Mouse (Mus musculus) hematopoietic stem cell, adult 5-6 weeks (primary cell): ENCODE data around the gene Cep19. TPM values are rescaled to one million over a fixed set of nuclear protein-coding genes. Genes with fewer than 3 reads are reported as not detected.
"Not testable (repeated sequence)": the region's sequence is repeated elsewhere in the genome, so short reads cannot be mapped to it uniquely, and the experiment has no call there.

ENCODE experiments used
- ATAC-seq, 2 experiments: fragments of 125-278 bp in 1 of 2; replicated peaks in 1 of 2; 2 replicates each; pipeline ENCODE4 v1.8.0; 2016 to 2017; ENCODE audit warnings: inconsistent platforms in 2 of 2, mild to moderate bottlenecking in 2 of 2, moderate number of reproducible peaks in 2 of 2, low read depth in 1 of 2, moderate TSS enrichment in 1 of 2; ENCODE audit not compliant: low FRiP score in 2 of 2, poor library complexity in 2 of 2, severe bottlenecking in 2 of 2, insufficient read depth in 1 of 2, low TSS enrichment in 1 of 2
- total RNA-seq: library from RNA; stranded (forward); fragments of 172-1452, 232-1000 nt; gene quantifications from 2 replicates; pipeline ENCODE4 v1.2.3, GENCODE M21; 2017

Cep19 gene
- 46.1 and 72.0 TPM in 2 replicates for total RNA-seq

DNA sequence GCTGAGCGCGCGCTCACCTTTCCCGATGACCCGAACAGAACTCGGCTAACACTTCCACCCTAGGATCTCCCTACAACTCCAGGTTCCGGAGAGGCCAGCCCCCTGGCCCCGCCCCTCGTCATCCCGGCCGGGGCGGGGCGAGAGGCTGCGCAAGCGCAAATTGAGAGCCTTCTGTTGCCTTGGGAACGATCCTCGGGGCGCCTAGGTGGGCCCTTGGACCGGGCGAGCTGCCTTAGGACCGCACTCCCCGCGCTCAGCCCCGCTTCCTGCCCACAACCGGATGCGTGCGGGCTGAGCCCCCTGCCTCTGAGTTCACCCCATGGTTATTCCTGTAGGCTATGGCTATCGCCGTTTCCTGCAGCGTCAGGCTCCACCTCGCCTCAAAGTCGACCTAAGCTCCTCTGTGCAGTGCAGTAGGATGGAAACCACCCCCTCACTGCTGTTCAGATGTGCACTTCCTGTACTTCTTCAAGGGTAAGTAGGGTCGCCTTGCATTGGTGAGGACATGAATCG, at the start of gene Cep19, which contains the start of gene Pigx:
Gene Cep19 (plus strand): TSS at position 163 of the 513 bp plus-strand sequence.
Gene Pigx (minus strand): TSS at position 103 of the 513 bp plus-strand sequence.
- ATAC-seq = peak; percentile 80 to 83

DNA sequence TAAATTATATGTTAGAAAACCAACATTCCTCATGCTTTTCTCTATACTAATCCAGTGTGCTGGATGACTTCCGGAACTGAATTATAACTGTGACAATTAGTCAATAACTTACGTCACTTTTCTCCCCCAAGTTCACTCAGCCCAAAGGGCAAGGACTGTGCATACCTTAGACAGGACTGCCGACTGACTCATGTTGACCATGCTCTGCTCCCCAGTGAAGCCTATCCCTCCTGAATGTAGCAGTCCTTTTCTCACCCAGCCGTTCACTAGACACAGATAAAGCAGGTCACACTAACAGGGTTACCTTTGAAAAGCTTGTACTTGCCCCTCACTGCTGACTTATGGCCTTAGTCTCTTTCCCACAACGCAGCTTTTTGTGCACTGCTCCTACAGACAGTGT, 40.8 kb upstream of the Cep19 start:
- ATAC-seq = no peak

DNA sequence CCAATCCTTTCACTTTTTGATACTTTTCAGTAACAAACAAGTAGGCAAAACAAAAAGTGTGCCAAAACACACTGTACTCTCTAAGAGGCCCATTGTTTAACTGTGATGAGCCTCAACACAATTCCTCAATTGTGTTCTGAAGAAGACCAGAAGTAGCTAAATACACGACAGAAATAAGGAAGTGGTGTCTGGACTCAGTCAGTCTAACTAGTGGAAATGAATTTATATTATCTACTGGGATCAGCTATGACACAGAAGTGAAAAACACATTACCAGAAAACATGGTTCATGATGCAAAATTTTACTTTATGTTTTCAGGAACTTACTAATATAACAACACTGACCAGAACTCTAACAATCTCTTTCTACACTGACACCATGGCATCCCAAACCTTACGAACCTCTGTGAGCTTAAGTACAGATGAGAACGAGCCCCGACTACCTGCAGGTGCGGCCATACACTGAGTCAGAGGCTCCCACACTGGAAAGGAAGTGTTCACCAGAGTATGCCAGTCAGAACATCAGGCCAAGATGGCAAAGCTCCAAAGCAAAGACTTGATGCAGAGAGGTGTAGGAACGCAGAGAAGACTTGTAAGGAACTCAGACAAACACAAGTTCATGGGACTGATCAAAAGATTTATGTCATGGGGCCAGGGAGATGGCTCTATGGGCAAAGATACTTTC, 39.6 kb upstream of the Cep19 start:
- ATAC-seq = peak; percentile 56 to 65; a peak in 3 of 4 replicates

DNA sequence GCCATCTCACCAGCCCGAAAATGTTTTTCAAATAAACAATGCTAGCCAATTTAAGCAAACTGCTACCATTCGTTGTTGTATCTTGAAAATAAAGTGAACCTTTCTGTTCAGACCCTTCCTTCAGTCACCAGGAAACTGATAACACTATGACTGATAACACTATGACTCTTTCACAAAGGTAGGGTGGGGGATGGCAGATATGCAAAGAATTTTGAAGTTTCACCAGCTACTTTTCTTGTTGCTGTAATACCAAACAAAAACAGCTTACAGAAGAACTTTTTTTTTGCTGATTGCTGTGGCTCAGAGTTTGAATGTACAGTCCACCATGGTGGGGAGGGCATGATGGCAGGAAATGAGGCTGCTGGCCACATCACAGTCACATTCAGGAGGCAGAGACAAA, 37.4 kb upstream of the Cep19 start:
- ATAC-seq = no peak

DNA sequence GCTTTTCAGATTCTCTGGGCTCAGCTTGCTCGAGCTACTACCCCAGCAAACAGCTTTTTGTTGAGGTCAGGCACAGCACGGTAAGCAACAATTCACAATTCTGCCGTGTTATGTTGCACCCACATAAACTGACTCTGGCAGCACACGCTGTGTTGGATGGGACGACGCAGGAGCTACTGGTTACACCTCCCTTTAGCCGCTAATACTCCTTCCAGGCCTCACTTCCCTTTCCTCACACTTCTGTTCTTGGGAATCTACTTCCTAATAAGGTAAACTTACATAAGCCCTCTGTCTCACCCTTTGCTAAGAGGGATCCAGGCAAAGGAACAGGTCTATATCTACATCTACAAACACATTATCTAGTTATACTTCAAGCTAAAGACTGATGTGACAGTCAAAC, 35.7 kb upstream of the Cep19 start:
- ATAC-seq = no peak

DNA sequence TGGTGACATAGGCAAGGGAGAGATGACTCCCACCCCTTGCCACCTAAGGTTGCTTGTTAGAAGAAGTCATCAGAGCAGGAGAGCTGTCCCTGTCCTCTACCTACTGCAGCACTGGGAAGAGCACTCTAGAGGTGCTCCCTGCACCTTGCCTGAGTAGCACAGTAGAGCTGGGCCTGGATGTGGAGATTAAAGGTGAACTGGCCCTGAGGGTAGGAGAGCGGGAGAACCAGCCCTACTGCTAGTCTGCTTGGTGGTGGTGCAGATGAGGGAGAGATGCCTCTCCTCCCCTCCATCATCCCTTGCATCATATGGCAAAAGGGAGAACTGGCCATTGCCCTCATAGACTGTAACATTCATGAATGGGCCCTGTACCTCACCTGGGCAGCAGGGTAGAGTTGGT, 32.7 kb upstream of the Cep19 start:
- no peak; a peak in 1 of 4 replicates for ATAC-seq

DNA sequence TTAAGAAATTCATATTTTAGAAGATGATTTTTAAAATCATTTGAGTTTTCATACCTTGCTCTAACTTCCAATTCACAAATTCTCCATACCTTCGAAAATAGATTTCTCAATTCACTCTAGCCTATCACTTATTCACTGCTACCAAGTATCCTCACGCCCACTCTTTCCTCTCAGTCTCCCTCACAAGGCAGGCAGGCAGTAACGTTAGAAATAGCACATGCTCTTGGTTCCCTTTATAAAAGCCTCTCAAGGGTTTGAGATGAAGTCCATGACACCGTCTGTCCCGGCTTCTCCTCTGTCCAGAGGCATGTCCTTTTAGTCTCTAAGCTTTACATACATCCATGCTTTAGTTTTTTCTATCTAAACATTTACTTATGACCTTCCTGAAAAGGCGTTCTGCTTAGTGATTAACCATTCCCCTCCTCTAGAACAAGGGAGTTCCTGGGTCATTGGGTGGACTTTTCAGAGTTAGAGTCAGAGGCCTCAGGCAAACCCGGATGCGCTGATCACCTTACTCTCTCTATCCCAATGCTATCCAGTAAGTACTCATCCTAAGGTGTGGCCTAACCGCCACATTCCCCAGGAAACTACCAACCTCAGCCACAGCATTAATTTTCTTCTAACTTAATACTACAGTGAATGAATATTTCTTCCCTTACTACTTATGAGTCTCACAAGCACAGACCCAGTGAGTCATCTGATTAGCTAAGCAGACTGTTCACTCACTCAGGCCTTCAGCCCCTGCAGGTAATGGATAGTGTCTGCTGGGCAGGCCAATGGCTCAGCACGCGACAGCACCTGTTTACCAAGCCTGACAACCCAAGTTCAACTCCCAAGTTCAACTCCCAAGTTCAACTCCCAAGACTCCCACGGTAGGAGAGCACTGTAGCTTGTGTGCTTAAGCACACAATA, 31.0 kb upstream of the Cep19 start:
- no peak for ATAC-seq

DNA sequence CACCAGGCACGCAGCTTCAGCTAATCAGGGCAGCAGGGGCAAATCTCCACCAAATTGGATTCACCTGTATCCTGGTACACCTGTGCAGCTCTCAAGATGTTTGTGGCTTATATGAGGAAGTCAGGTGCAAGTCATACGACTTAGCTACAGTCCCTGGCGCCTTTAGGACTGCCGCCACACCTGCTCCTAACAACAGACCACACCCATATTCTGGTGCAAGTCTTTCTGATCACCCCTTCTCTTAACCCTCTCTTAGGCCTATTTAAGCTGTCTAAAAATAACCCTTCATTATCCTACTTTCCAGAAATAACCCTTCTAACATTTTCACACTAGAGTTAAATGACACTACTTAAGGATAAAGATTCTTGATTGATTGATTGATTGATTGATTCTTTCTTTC, 29.5 kb upstream of the Cep19 start:
- ATAC-seq = not testable (repeated sequence)

DNA sequence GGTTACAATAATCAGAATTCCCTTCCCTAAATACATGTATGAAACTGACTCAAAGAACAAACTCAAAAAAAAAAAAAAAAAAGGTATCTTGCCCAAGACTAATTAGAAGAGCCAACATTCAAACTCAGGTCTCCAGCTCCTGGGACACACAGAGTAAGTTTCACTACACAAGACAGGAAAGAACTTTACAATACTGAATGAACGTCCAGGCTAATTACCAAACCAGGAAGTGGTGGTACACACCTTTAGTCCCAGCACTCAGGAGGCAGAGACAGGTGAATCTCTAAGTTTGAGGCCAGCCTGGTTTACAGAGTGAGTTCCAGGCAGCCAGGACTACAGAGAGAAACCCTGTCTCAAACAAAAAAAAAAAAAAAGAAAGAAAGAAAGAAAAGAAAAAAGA, 23.8 kb upstream of the Cep19 start:
- no peak for ATAC-seq

DNA sequence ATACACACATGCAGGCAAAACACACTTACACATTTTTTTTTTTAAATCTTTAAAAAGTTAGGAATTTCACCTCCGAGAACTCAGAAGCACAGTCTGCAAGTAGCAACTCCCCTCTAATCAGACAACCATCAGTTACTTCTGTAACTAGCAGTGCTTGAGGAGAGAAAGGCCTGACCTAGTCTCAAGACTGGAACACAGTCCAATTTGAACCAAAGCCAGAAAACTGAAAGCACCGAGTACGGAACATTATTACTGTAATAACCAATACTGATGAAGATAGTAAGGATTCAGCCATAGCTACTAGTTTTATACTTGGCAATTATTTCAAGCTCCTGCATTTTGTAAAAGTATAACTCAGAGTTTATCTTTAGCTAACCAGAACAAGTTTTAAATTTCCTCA, 23.2 kb upstream of the Cep19 start:
- no peak for ATAC-seq

DNA sequence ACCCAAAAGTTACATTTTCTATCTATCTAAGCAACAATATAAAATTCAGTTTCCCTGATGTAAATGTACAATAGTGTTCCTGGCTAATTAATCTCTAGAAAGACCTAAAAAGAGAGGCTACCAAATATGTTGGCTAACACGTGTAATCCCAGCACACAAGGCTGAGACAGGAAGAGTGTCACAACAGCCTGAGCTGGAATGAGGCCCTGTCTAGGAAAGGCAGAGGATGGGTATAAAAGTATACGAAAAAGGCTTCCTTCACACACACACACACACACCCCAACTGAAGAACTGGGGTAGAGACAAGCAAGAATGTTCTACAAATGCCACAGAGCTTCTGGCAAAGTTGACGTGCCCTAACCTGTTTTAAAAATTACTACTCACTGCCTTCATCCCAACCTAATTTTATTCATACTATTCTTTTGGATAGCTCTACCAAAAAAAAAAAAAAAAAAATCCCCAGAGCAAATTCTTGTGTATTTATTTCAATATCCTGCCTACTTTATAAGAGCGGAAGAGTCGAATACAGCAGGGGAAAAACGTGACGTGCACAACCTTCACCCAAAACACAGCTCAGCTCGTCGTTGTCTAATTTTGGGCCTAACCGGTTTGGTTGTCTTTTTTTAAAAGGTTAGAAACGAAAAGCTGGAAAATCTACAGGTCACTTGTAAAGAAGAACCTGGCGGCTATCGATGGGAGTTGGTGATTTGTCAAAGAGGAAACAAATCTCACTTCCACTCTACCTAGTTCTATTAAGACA, 21.8 kb upstream of the Cep19 start:
- ATAC-seq = no peak

DNA sequence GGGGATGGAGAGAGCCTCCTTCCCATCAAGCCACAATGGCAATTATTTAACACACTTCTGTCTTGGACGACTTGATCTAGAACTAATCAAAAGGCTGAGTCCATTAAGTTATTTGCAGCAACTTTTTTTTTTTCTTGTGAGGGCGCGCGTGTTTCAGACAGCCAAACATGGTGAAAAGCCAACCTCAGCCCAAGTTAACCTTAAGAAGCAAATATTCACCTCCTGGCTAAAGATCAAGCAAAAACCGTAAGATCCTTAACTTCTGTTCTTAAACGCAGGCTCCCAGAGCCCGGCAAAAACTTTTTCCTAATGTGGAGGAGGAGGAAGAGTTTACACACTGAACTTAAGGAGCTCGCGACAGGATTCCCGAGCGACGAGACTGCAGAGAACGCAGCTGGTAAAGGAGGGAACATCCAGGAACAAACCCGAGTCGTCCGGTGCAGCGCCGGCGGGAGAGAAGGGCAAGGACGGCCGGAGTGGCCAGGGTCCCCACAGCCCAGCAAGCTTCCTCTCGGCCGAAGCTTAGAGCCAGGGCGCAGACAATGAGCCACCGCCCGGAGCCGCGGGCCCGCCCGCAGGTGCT, 21.1 kb upstream of the Cep19 start:
- ATAC-seq = 0 out of 4 replicates have a peak, but pooled peaks of 1 of the 2 experiments have one; percentile 4

DNA sequence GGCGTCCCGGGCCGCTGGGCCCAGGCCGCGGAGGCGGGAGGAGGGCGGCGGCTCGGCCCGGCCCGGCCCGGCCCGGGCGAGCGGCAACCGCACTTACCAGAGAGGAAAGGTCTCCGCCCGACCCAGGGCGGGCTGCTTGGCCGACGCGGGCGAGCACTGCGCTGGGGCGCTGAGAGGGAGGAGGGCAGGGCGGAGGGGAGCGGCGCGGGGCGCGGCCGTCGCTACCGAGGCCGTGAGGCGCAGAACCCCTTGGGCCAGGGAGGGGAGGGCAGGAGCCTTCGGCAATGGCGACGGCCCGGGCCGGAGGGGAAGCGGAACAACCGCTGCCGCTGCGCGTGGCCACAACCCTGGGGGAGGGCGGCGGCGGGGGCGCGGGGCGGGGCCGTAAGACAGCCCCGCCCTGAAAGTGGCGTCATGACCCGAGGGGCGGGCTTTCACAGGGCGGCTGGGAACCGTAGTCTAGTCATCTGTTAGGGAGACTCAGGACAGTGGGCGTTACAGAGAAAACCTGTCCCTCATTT, 20.5 kb upstream of the Cep19 start, which contains the start of gene Pak2:
Gene Pak2 (minus strand): TSS at position 352 of the 521 bp plus-strand sequence.
- ATAC-seq = peak; percentile 84 to 94

DNA sequence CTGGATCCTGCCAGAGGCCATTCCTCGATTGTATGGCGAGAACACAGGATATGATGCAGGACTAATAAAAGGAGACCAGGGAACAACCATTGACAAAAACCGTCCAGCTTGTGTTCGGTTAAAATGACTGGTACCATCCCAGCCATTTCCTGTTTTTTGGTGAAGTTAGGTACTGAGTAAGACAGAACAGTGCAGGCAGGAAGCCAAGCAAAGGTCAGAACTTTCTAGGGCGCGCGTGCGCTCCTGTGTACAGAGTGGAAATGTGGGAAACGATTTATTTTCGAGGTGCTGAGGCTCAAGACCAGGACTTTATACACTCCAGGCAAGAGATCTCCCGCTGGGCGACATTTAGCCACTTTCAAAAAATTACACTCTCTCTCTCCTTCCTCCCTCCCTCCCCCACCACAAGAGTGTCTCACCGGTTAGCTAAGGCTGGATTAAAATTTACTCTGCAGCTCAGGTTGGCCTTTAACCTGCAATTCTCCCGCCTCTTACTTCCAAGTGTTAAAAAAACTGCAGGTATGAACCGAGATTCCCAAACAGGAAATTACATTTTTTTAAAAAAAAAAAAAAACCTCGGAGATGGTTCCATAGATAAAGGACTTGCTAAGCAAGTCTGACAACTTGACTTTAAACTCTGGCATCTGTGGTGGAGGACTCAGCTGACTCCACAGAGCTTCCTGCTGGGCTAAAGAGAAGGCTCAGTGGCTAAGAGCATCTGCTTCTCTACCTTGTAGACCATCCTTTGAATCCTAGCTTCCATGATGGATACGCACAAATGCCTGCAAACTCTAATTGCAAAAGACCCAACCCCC, 11.8 kb upstream of the Cep19 start:
- ATAC-seq = peak; percentile 46 to 60

DNA sequence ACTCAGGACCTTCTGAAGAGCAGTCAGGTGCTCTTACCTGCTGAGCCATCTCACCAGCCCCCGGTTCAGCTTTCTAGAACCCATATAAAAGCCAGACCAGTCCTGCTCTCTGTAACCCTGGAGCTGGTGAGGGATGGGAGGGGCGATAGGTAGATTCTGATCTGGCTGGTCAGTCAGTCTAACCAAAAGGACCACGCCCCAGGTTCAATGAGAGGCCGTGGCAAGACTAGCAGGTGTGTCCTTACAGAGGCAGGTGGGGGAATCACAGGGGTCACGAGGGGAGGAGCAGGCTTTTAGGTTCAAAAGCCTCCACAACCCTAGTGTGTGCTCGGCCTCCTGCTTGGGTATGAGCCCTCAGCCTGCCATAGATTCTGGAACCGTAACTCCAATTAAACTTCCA, 8.1 kb upstream of the Cep19 start:
- no peak for ATAC-seq

DNA sequence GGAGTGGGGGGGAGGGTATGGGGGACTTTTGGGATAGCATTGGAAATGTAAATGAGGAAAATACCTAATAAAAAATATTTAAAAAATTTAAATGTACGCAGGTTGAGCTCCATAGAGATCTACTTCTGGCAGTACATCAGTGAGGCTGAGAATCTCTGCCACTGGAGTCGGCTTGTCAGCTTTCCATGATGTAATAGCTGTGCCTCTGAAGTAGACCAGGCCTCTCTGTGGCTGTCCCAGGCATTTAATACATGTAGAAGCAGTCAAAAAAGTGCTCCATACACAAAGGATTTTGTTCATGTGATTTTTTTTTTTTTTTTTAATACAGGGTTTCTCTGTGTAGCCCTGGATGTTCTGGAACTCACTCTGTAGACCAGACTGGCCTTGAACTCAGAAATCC, 1.8 kb upstream of the Cep19 start:
- not testable (repeated sequence) for ATAC-seq
